Mouse (Mus musculus) hindbrain, postnatal 0 days (tissue): Measurements from ENCODE around the gene Cdc14a. TPM values are rescaled to one million over a fixed set of nuclear protein-coding genes. Genes with fewer than 3 reads are reported as not detected.

Source experiments
- ATAC-seq: fragments of 200-750 bp; cut with Nextera tagmentation; 2 replicates; pipeline ENCODE4 v1.8.0; 2017; ENCODE audit warnings: mild to moderate bottlenecking, moderate TSS enrichment, moderate library complexity
- DNase-seq: peaks from one replicate; pipeline ENCODE4 v3.0.0-alpha.2; 2015; ENCODE audit warnings: low spot score
- H3K27ac ChIP-seq: fragments of 300-500 bp; sonication (generic); 2 replicates; pipeline ENCODE4 v1.5.1; 2014; ENCODE audit warnings: mild to moderate bottlenecking
- H3K27me3 ChIP-seq: fragments of 300-500 bp; sonication (generic); 2 replicates; pipeline ENCODE4 v1.6.1; 2014; ENCODE audit warnings: low read length, mixed read lengths; ENCODE audit not compliant: insufficient read depth
- H3K36me3 ChIP-seq: fragments of 300-500 bp; sonication (generic); 2 replicates; pipeline ENCODE4 v1.6.1; 2014; ENCODE audit warnings: low read length, mixed read lengths; ENCODE audit not compliant: insufficient read depth
- H3K4me1 ChIP-seq: fragments of 300-500 bp; sonication (generic); 2 replicates; pipeline ENCODE4 v1.6.1; 2014; ENCODE audit warnings: antibody characterized with exemption, low read length, mixed read lengths; ENCODE audit not compliant: insufficient read depth
- H3K4me2 ChIP-seq: fragments of 300-500 bp; sonication (generic); 2 replicates; pipeline ENCODE4 v1.6.1; 2014; ENCODE audit warnings: low read depth, mild to moderate bottlenecking, low read length, moderate library complexity, mixed read lengths
- H3K4me3 ChIP-seq: fragments of 300-500 bp; sonication (generic); 2 replicates; pipeline ENCODE4 v1.5.1; 2014; ENCODE audit warnings: low read length
- H3K9ac ChIP-seq: fragments of 300-500 bp; sonication (generic); replicated peaks from 2 replicates; pipeline ENCODE4 v1.6.1; 2014; ENCODE audit warnings: mild to moderate bottlenecking, low read length, moderate library complexity, mixed read lengths
- H3K9me3 ChIP-seq: fragments of 300-500 bp; sonication (generic); 2 replicates; pipeline ENCODE4 v1.6.1; 2016; ENCODE audit warnings: low read length, mixed read lengths
- CTCF ChIP-seq: IDR thresholded peaks from 2 replicates; pipeline ENCODE4 v1.5.1; 2016; ENCODE audit warnings: antibody characterized with exemption, control low read depth, low read depth
- WGBS: fragments of 180-500 bp; shearing (Covaris S2); extraction: QIAGEN DNeasy Blood & Tissue Kit; methylation state at CpG from one replicate; pipeline ENCODE4 v1.1.7; 2014; 5-methylcytosine and 5-hydroxymethylcytosine counted together
- polyA plus RNA-seq: library from polyadenylated mRNA; unstranded; fragments of >200 nt; fragmentation: Nextera tagmentation; extraction: Ambion mirVana; gene quantifications from 2 replicates; pipeline ENCODE4 v1.2.1, GENCODE M21; 2015
- total RNA-seq: library from RNA; depleted of rRNA; stranded (reverse); fragments of >200 nt; gene quantifications from 2 replicates; pipeline ENCODE4 v1.2.3, GENCODE M21; 2014

Gene Cdc14a
- total and polyA plus RNA-seq, 2 experiments from 2014 or later: 4.3 to 7.2 TPM

DNA sequence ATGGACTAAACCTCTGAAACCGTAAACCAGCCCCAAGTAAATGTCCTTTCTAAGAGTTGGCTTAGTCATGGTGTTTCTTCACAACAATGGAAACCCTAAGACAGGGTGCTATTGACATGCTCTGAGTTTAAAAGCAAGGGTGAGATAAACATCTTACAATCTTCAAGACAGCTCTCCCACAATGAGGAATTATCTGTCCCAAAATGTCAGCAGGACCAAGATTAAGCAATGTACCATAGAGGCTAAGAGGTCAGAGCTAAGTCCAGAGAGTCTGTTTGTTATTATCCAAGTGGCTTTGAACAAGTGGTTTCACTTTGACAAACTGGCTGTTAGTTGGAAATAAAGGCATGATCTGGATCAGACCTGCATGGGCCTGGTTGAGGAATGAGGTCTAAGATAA is 159.9 kb downstream of the Cdc14a start:
- H3K9ac ChIP-seq: no peak overlapping the region
- H3K27me3 ChIP-seq: no peaks in the 10 kb centered on the region
- WGBS: 88% methylated on average over 1 of the region's 1 CpGs
- H3K4me2 ChIP-seq: no peak overlapping the region
- no peaks in the 10 kb centered on the region for H3K9me3 ChIP-seq
- no peak for TF ChIP-seq CTCF
- no peak overlapping the region for H3K4me3 ChIP-seq
- no peaks in the 10 kb centered on the region for H3K4me1 ChIP-seq
- H3K36me3 ChIP-seq: no peaks in the 10 kb centered on the region
- DNase-seq (no peak), ATAC-seq (no peak)
- H3K27ac ChIP-seq: no peak overlapping the region

GRCm38 (mm10) chr3:116263061-116263460 is 160.8 kb downstream of the Cdc14a start:
- DNase-seq: peak; percentile 15
- Histone ChIP-seq H3K4me1 (no peaks in the 10 kb centered on the region), H3K4me2 (no peak overlapping the region), H3K9me3 (no peaks in the 10 kb centered on the region), H3K27ac (no peak overlapping the region), H3K27me3 (no peaks in the 10 kb centered on the region), H3K4me3 (no peak overlapping the region), H3K9ac (no peak overlapping the region), H3K36me3 (no peaks in the 10 kb centered on the region)
- TF ChIP-seq CTCF: no peak
- WGBS: 71% methylated on average over 5 of the region's 5 CpGs
- no peak for ATAC-seq

DNA sequence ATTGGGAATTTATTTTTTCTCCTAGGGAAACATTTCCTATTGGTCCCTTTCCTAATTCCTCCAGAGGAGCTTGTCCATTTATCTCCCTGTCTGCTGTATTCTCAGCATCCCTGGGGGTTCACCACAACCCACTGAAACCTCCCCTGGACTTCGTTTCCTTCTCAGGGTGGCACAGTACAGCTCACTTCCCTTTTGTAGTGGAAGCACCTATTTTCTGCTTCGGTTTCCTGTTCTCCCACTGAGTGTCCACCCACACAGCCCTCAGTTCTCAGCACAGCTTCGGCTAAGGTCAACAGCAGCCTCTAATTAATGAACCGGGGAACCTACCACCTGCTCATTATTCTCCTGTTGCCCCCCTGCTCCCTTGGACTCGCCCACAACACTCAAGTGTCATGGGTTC is 167.7 kb downstream of the Cdc14a start:
- DNase-seq (no peak), ATAC-seq (no peak)
- Histone ChIP-seq H3K4me3 (no peak overlapping the region), H3K27me3 (no peaks in the 10 kb centered on the region; the same call in 1 of the 2 replicates), H3K4me1 (peaks cover 11% of the 10 kb centered on the region; the same call in 1 of the 2 replicates), H3K27ac (no peak overlapping the region), H3K36me3 (no peaks in the 10 kb centered on the region), H3K4me2 (no peak overlapping the region), H3K9ac (no peak overlapping the region), H3K9me3 (no peaks in the 10 kb centered on the region)
- 47% methylated on average over 5 of the region's 5 CpGs for WGBS
- TF ChIP-seq CTCF: no peak

DNA sequence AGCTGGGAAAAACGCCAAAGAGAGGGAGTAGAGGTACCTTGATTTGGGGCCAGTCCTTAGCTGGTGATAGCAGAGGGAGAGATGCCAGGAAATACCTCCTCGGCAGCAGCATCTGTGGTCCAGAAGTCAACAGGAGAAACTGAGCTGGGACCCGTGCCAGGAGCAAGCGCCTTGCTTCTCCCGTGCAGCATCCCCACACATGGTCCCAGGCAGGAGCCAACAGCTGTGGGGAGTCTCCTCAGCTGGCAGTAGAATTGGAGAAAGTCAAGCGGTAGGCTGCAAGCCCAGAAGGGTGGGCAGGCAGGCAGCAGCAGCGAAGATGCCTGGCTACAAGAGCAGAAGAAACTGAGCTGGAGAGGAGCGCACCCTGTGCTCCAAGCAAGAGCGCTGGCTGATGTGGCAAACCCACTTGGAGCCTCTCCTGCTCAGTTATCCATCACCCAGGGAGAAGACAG is 170.7 kb downstream of the Cdc14a start, which contains the start of gene Gpr88:
TSS of gene Gpr88 (minus strand) at position 427 of the 455 bp plus-strand sequence.
- 4% methylated on average over 9 of the region's 9 CpGs for WGBS
- DNase-seq: peak; percentile 86
- Histone ChIP-seq H3K9ac (peak within 1 kb of the TSS; percentile 61), H3K27me3 (no peaks in the 10 kb centered on the region; the same call in 1 of the 2 replicates), H3K9me3 (no peaks in the 10 kb centered on the region), H3K27ac (peak within 1 kb of the TSS; percentile 62; the same call in 1 of the 2 replicates), H3K36me3 (no peaks in the 10 kb centered on the region), H3K4me3 (peak within 1 kb of the TSS; percentile 54), H3K4me2 (peak within 1 kb of the TSS; percentile 96), H3K4me1 (peaks cover 11% of the 10 kb centered on the region; the same call in 1 of the 2 replicates)
- TF ChIP-seq CTCF: no peak
- peak; percentile 77 for ATAC-seq

GRCm38 (mm10) chr3:116252255-116253040 is 171.4 kb downstream of the Cdc14a start:
- Histone ChIP-seq H3K4me2 (peak overlapping the region; percentile 96), H3K4me3 (peak overlapping the region; percentile 54), H3K27ac (peak overlapping the region; percentile 62; the same call in 1 of the 2 replicates), H3K4me1 (peaks cover 11% of the 10 kb centered on the region; the same call in 1 of the 2 replicates), H3K27me3 (no peaks in the 10 kb centered on the region; the same call in 1 of the 2 replicates), H3K36me3 (no peaks in the 10 kb centered on the region), H3K9ac (peak overlapping the region; percentile 61), H3K9me3 (no peaks in the 10 kb centered on the region)
- ATAC-seq (peak; percentile 65), DNase-seq (peak; percentile 68)
- peak; percentile 47 for TF ChIP-seq CTCF
- WGBS: under 1% methylated on average over 48 of the region's 48 CpGs

DNA sequence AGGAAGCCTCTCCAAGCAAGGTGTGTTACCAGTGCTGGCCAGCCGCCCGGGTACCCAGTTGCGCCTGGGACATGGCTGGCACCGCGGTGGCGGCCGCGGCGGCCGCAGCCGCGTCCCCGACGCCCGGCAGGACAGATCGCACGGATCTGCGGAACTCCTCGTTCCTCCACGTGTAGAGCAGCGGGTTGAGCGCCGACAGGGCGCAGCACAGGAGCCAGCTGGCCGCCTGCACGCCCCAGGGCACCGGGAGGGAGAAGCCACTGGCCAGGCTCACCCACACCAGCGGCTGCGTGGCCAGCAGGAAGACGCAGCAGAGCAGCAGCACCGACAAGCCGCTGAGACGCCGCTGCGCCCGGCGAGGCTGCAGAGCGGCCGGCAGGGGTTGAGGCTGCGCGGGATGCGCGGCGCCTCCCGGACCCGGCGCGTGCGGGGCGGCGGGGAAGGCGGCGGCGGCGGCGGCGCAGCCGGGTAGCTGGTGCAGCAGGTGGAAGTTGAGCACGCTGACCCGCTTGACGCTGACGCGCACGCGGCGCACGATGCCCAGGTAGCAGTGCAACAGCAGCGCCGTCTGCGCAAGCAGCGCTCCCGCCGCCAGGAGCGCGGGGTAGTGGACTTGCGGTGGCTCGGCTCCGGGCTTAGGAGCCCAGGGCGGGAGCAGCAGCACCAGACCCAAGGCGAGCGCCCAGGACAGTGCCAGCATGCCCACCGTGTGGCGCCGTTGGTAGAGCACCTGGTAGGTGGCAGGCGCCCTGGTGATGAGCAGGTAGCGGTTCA is 172.2 kb downstream of the Cdc14a start:
- Histone ChIP-seq H3K9ac (peak overlapping the region; percentile 61), H3K9me3 (no peaks in the 10 kb centered on the region), H3K4me3 (peak overlapping the region; percentile 54), H3K27ac (peak overlapping the region; percentile 62; the same call in 1 of the 2 replicates), H3K27me3 (no peaks in the 10 kb centered on the region; the same call in 1 of the 2 replicates), H3K4me2 (peak overlapping the region; percentile 96), H3K4me1 (peaks cover 11% of the 10 kb centered on the region; the same call in 1 of the 2 replicates), H3K36me3 (no peaks in the 10 kb centered on the region)
- ATAC-seq: peak; percentile 74
- WGBS: under 1% methylated on average over 66 of the region's 86 CpGs
- TF ChIP-seq CTCF: peak; percentile 26; the same call in 1 of the 2 replicates
- peak; percentile 78 for DNase-seq
